Comparison of ENCODE assay signal across 23 mouse cellular contexts in genomic region chr14:73533755-73534465, GRCm38 (mm10). TPM values are rescaled to one million over a fixed set of nuclear protein-coding genes. Genes with fewer than 3 reads are reported as not detected.
A peak's percentile ranks its signal among the peaks of the same experiment; 100 is the strongest.
DNase-seq lines count a peak whose midpoint lies in the region; ATAC-seq and TF ChIP-seq lines count a peak whose summit lies in the region.
"Had no signal": no experiment of that assay in that cellular context is flagged by ENCODE, and none has a peak within 500 bp of the region (broad histone marks: within the 10 kb centered on the region; RNA-seq: fewer than 3 reads in every experiment).

No protein-coding gene starts in this region.

- TF ChIP-seq RAD21 in CH12.LX (IDR thresholded peaks at IDR 0.05; ENCODE audit: low read depth, low read length) = no peak

- no peaks in the 10 kb centered on the region for H3K36me3 ChIP-seq in embryonic facial prominence, embryonic 14.5 days (ENCODE audit: control insufficient read depth, insufficient read depth, low read length)
- H3K36me3 ChIP-seq in embryonic facial prominence, embryonic 10.5 days (replicated peaks) = no peaks in the 10 kb centered on the region
- H3K36me3 ChIP-seq in hindbrain, postnatal 0 days (ENCODE audit: insufficient read depth, low read length) = no peaks in the 10 kb centered on the region
- H3K36me3 ChIP-seq in hindbrain, embryonic 10.5 days = no peaks in the 10 kb centered on the region
- no peaks in the 10 kb centered on the region for H3K36me3 ChIP-seq in CH12.LX (replicated peaks in 1 of 2; ENCODE audit: control insufficient read depth in 1 of 2, insufficient read depth in 1 of 2, low read length in 1 of 2)
- H3K36me3 ChIP-seq: embryonic facial prominence, embryonic 13.5 days; heart, embryonic 15.5 days; hindbrain, embryonic 15.5 days; intestine, embryonic 15.5 days had no signal

- no peaks in the 10 kb centered on the region for H3K9me3 ChIP-seq in embryonic facial prominence, embryonic 14.5 days (ENCODE audit: control insufficient read depth, low read length)
- no peaks in the 10 kb centered on the region for H3K9me3 ChIP-seq in embryonic facial prominence, embryonic 10.5 days
- no peaks in the 10 kb centered on the region for H3K9me3 ChIP-seq in hindbrain, postnatal 0 days (ENCODE audit: low read length)
- no peaks in the 10 kb centered on the region for H3K9me3 ChIP-seq in hindbrain, embryonic 10.5 days
- no peaks in the 10 kb centered on the region for H3K9me3 ChIP-seq in CH12.LX (replicated peaks; ENCODE audit: low read length)
- H3K9me3 ChIP-seq: embryonic facial prominence, embryonic 13.5 days; heart, embryonic 15.5 days; hindbrain, embryonic 15.5 days; intestine, embryonic 15.5 days had no signal

- DNase-seq in embryonic facial prominence, embryonic 14.5 days (ENCODE audit: low spot score) = no peak
- no peak for DNase-seq in embryonic facial prominence, embryonic 10.5 days (ENCODE audit: low spot score)
- no peak for DNase-seq in hindbrain, postnatal 0 days (ENCODE audit: low spot score)
- DNase-seq in hindbrain, embryonic 10.5 days (ENCODE audit: low spot score) = no peak
- DNase-seq in CH12.LX (ENCODE audit: extremely low read depth) = no peak
- no peak for DNase-seq in right cerebral cortex, adult 18-20 months
- DNase-seq: adrenal gland, adult 2 months; adrenal gland, postnatal 25 days; B cell, adult 2 months; cerebellum, adult 11 months; cerebellum, adult 9-10 months; cerebellum, postnatal 25 days; gastrocnemius, postnatal 14 days; heart, adult 2 months; heart, postnatal 14 days had no signal

- TF ChIP-seq POLR2A in CH12.LX (IDR thresholded peaks at IDR 0.05; ENCODE audit: low read depth, low read length) = no peak

- no peaks in the 10 kb centered on the region for H3K27me3 ChIP-seq in embryonic facial prominence, embryonic 14.5 days (replicated peaks; ENCODE audit: control insufficient read depth, insufficient read depth, low read length)
- H3K27me3 ChIP-seq in embryonic facial prominence, embryonic 10.5 days (replicated peaks; ENCODE audit: low read depth, poor library complexity, severe bottlenecking) = no peaks in the 10 kb centered on the region
- no peaks in the 10 kb centered on the region for H3K27me3 ChIP-seq in hindbrain, postnatal 0 days (ENCODE audit: insufficient read depth, low read length)
- no peaks in the 10 kb centered on the region for H3K27me3 ChIP-seq in hindbrain, embryonic 10.5 days (ENCODE audit: insufficient read depth, poor library complexity, severe bottlenecking)
- no peaks in the 10 kb centered on the region for H3K27me3 ChIP-seq in CH12.LX (replicated peaks)
- H3K27me3 ChIP-seq: heart, embryonic 15.5 days; hindbrain, embryonic 15.5 days; intestine, embryonic 15.5 days had no signal

- TF ChIP-seq EP300 in CH12.LX (IDR thresholded peaks at IDR 0.05; ENCODE audit: low read length) = no peak

- in situ Hi-C loops in CH12.LX (cut with MboI; ENCODE audit: low pct_ligation_motif_present, low pct_unique_long_range_greater_than_20kb, low sequenced_read_pairs) = no loop called here

- no peak overlapping the region for H3K9ac ChIP-seq in embryonic facial prominence, embryonic 14.5 days (ENCODE audit: low read depth, low read length)
- no peak overlapping the region for H3K9ac ChIP-seq in hindbrain, postnatal 0 days (replicated peaks; ENCODE audit: low read length)
- no peak overlapping the region for H3K9ac ChIP-seq in CH12.LX (ENCODE audit: insufficient read depth, low read depth)
- H3K9ac ChIP-seq: embryonic facial prominence, embryonic 13.5 days; heart, embryonic 15.5 days; hindbrain, embryonic 15.5 days; intestine, embryonic 15.5 days had no signal

- dilution Hi-C loops in CH12.LX (cut with MboI; ENCODE audit: extremely low pct_ligation_motif_present, extremely low pct_unique_long_range_greater_than_20kb, low sequenced_read_pairs) = no loop called here

- TF ChIP-seq CTCF in hindbrain, postnatal 0 days (IDR thresholded peaks at IDR 0.05; ENCODE audit: low read depth) = no peak
- TF ChIP-seq CTCF in CH12.LX (conservative IDR thresholded peaks at IDR 0.05 in 1 of 2, IDR thresholded peaks at IDR 0.05 in 1 of 2; ENCODE audit: low read depth in 2 of 2, low read length in 2 of 2) = no peak

- no peak overlapping the region for H3K27ac ChIP-seq in embryonic facial prominence, embryonic 14.5 days (replicated peaks; ENCODE audit: low read depth, low read length)
- H3K27ac ChIP-seq in embryonic facial prominence, embryonic 10.5 days (replicated peaks) = no peak overlapping the region
- H3K27ac ChIP-seq in hindbrain, postnatal 0 days = no peak overlapping the region
- no peak overlapping the region for H3K27ac ChIP-seq in hindbrain, embryonic 10.5 days
- H3K27ac ChIP-seq in CH12.LX (ENCODE audit: insufficient read depth, low read depth) = no peak overlapping the region
- peak overlapping the region; percentile 77; the same call in 1 of the 2 replicates for H3K27ac ChIP-seq in brown adipose tissue, adult 24 weeks (replicated peaks; ENCODE audit: low read depth, low read length)
- H3K27ac ChIP-seq: embryonic facial prominence, embryonic 13.5 days; heart, adult 2 months; heart, embryonic 15.5 days; hindbrain, embryonic 15.5 days; intestine, embryonic 15.5 days had no signal

- 0 out of 2 replicates have a peak, but pooled peaks have one; percentile 18 for ATAC-seq in embryonic facial prominence, embryonic 14.5 days (ENCODE audit: low read depth)
- peak; percentile 58; the same call in 1 of the 2 replicates for ATAC-seq in hindbrain, postnatal 0 days
- ATAC-seq: CD4-positive, CD25-positive, alpha-beta regulatory T cell, adult 4 months; forebrain, embryonic 16.5 days; intestine, embryonic 15.5 days had no signal

- H3K4me1 ChIP-seq in embryonic facial prominence, embryonic 14.5 days (ENCODE audit: control insufficient read depth, insufficient read depth, low read length) = no peaks in the 10 kb centered on the region
- no peaks in the 10 kb centered on the region for H3K4me1 ChIP-seq in embryonic facial prominence, embryonic 10.5 days
- no peaks in the 10 kb centered on the region for H3K4me1 ChIP-seq in hindbrain, postnatal 0 days (ENCODE audit: insufficient read depth, low read length)
- no peaks in the 10 kb centered on the region for H3K4me1 ChIP-seq in hindbrain, embryonic 10.5 days (replicated peaks)
- peaks cover 6 to 12% of the 10 kb centered on the region in 2 experiments; a peak in 3 of 4 replicates for H3K4me1 ChIP-seq in CH12.LX (ENCODE audit: control insufficient read depth in 1 of 2, insufficient read depth in 2 of 2)
- H3K4me1 ChIP-seq in brown adipose tissue, adult 24 weeks (ENCODE audit: control insufficient read depth, insufficient read depth, insufficient read length, low read length) = peaks cover 5% of the 10 kb centered on the region; the same call in 1 of the 2 replicates
- H3K4me1 ChIP-seq: embryonic facial prominence, embryonic 13.5 days; heart, embryonic 15.5 days; hindbrain, embryonic 15.5 days; intestine, embryonic 15.5 days had no signal

- H3K4me3 ChIP-seq in embryonic facial prominence, embryonic 14.5 days (ENCODE audit: low read depth, low read length) = no peak overlapping the region
- no peak overlapping the region for H3K4me3 ChIP-seq in embryonic facial prominence, embryonic 10.5 days
- H3K4me3 ChIP-seq in hindbrain, postnatal 0 days (ENCODE audit: low read length) = no peak overlapping the region
- no peak overlapping the region for H3K4me3 ChIP-seq in hindbrain, embryonic 10.5 days
- H3K4me3 ChIP-seq in CH12.LX (replicated peaks in 1 of 3; ENCODE audit: low read depth in 2 of 3, low read length in 2 of 3, poor library complexity in 1 of 3) = no peak overlapping the region
- H3K4me3 ChIP-seq in brown adipose tissue, adult 24 weeks (ENCODE audit: insufficient read depth, low read depth, low read length) = no peak overlapping the region
- H3K4me3 ChIP-seq: embryonic facial prominence, embryonic 13.5 days; heart, adult 2 months; heart, embryonic 15.5 days; hindbrain, embryonic 15.5 days; intestine, embryonic 15.5 days had no signal

- H3K79me2 ChIP-seq in CH12.LX (replicated peaks; ENCODE audit: control insufficient read depth, extremely low read depth, insufficient read depth, poor library complexity, severe bottlenecking) = no peaks in the 10 kb centered on the region

- WGBS in embryonic facial prominence, embryonic 14.5 days = 62% methylated on average over 6 of the region's 6 CpGs
- WGBS in embryonic facial prominence, embryonic 10.5 days = 74% methylated on average over 6 of the region's 6 CpGs
- 69% methylated on average over 6 of the region's 6 CpGs for WGBS in hindbrain, postnatal 0 days
- 73% methylated on average over 6 of the region's 6 CpGs for WGBS in hindbrain, embryonic 10.5 days

- no peak overlapping the region for H3K4me2 ChIP-seq in embryonic facial prominence, embryonic 14.5 days (ENCODE audit: low read depth, low read length)
- no peak overlapping the region for H3K4me2 ChIP-seq in hindbrain, postnatal 0 days (ENCODE audit: low read depth, low read length)
- no peak overlapping the region for H3K4me2 ChIP-seq in CH12.LX (ENCODE audit: insufficient read depth, low read depth, poor library complexity, severe bottlenecking)
- H3K4me2 ChIP-seq: embryonic facial prominence, embryonic 13.5 days; heart, embryonic 11.5 days; heart, embryonic 15.5 days; hindbrain, embryonic 15.5 days; intestine, embryonic 15.5 days had no signal

RNA-seq across cellular contexts. Expression of gene Sucla2, which starts 8.8 kb away (rescaled TPM):
- 121 and 127 TPM in 2 replicates for polyA plus RNA-seq in embryonic facial prominence, embryonic 14.5 days (2014; fragmentation: Nextera tagmentation; extraction: Ambion mirVana)
- polyA plus RNA-seq in embryonic facial prominence, embryonic 10.5 days (2016; fragmentation: Nextera tagmentation; extraction: Ambion mirVana) = 101 TPM in 2 replicates
- 65.4 and 73.9 TPM in 2 replicates for total RNA-seq in hindbrain, postnatal 0 days (2014; rRNA removed)
- polyA plus RNA-seq in hindbrain, postnatal 0 days (2015; fragmentation: Nextera tagmentation; extraction: Ambion mirVana) = 157 and 160 TPM in 2 replicates
- polyA plus RNA-seq in hindbrain, embryonic 10.5 days (2016; fragmentation: Nextera tagmentation; extraction: Ambion mirVana) = 78.9 and 105 TPM in 2 replicates
- total RNA-seq in CH12.LX (2012; rRNA removed) = 51.9 and 58.5 TPM in 2 replicates
- 98.4 and 109 TPM in 2 replicates for total RNA-seq in CH12.LX (2014; rRNA removed)
- polyA plus RNA-seq in CH12.LX (2012; ENCODE audit: insufficient read length, low read depth) = 60.3 and 79.3 TPM in 2 replicates
- polyA plus RNA-seq in brown adipose tissue, adult 24 weeks (2012; ENCODE audit: insufficient read depth, insufficient read length, missing spikeins) = 1,877 and 1,970 TPM in 2 replicates

RNA-seq across cellular contexts. Expression of gene Nudt15, which starts 14.1 kb away (rescaled TPM):
- 5.4 and 5.5 TPM in 2 replicates for polyA plus RNA-seq in embryonic facial prominence, embryonic 14.5 days (2014; fragmentation: Nextera tagmentation; extraction: Ambion mirVana)
- polyA plus RNA-seq in embryonic facial prominence, embryonic 10.5 days (2016; fragmentation: Nextera tagmentation; extraction: Ambion mirVana) = 6.9 and 8.5 TPM in 2 replicates
- 5.3 and 6.3 TPM in 2 replicates for total RNA-seq in hindbrain, postnatal 0 days (2014; rRNA removed)
- 10.2 and 10.3 TPM in 2 replicates for polyA plus RNA-seq in hindbrain, postnatal 0 days (2015; fragmentation: Nextera tagmentation; extraction: Ambion mirVana)
- polyA plus RNA-seq in hindbrain, embryonic 10.5 days (2016; fragmentation: Nextera tagmentation; extraction: Ambion mirVana) = 8.6 and 8.8 TPM in 2 replicates
- total RNA-seq in CH12.LX (2012; rRNA removed) (2.5 and 3.2 TPM in 2 replicates), CH12.LX (2014; rRNA removed) (9.0 and 9.8 TPM in 2 replicates)
- 5.6 and 6.8 TPM in 2 replicates for polyA plus RNA-seq in CH12.LX (2012; ENCODE audit: insufficient read length, low read depth)
- 11.5 and 12.1 TPM in 2 replicates for polyA plus RNA-seq in brown adipose tissue, adult 24 weeks (2012; ENCODE audit: insufficient read depth, insufficient read length, missing spikeins)

RNA-seq across cellular contexts. Expression of gene Med4, which starts 24.1 kb away (rescaled TPM):
- 72.9 and 73.5 TPM in 2 replicates for polyA plus RNA-seq in embryonic facial prominence, embryonic 14.5 days (2014; fragmentation: Nextera tagmentation; extraction: Ambion mirVana)
- polyA plus RNA-seq in embryonic facial prominence, embryonic 10.5 days (2016; fragmentation: Nextera tagmentation; extraction: Ambion mirVana) = 118 and 122 TPM in 2 replicates
- 19.4 and 20.8 TPM in 2 replicates for total RNA-seq in hindbrain, postnatal 0 days (2014; rRNA removed)
- polyA plus RNA-seq in hindbrain, postnatal 0 days (2015; fragmentation: Nextera tagmentation; extraction: Ambion mirVana) = 77.1 and 79.1 TPM in 2 replicates
- polyA plus RNA-seq in hindbrain, embryonic 10.5 days (2016; fragmentation: Nextera tagmentation; extraction: Ambion mirVana) = 89.3 and 104 TPM in 2 replicates
- total RNA-seq in CH12.LX (2012; rRNA removed) (45.6 and 53.2 TPM in 2 replicates), CH12.LX (2014; rRNA removed) (61.5 and 65.8 TPM in 2 replicates)
- 60.7 and 75.7 TPM in 2 replicates for polyA plus RNA-seq in CH12.LX (2012; ENCODE audit: insufficient read length, low read depth)
- polyA plus RNA-seq in brown adipose tissue, adult 24 weeks (2012; ENCODE audit: insufficient read depth, insufficient read length, missing spikeins) = 14.7 and 23.5 TPM in 2 replicates

Comparison
In these comparisons a context has a peak if more than half of its experiments do, and no peak if none do; other contexts are left out.
1. RNA of gene Sucla2, which starts 8.8 kb away (polyA plus RNA-seq): 1,877 to 1,970 TPM in brown adipose tissue, adult 24 weeks; 157 to 160 TPM in hindbrain, postnatal 0 days, 121 to 127 TPM in embryonic facial prominence, embryonic 14.5 days, 101 TPM in embryonic facial prominence, embryonic 10.5 days, 78.9 to 105 TPM in hindbrain, embryonic 10.5 days and 60.3 to 79.3 TPM in CH12.LX; every median in the first group is over 10 times any median in the second.